In genomic region chr8:57457942-57458341, GRCm38 (mm10) we compare ENCODE assay signal across 25 mouse cellular contexts. TPM values are rescaled to one million over a fixed set of nuclear protein-coding genes. Genes with fewer than 3 reads are reported as not detected.
DNase-seq lines count a peak whose midpoint lies in the region; ATAC-seq lines count a peak whose summit lies in the region.
"Had no signal": no experiment of that assay in that cellular context is flagged by ENCODE, and none has a peak within 500 bp of the region (broad histone marks: within the 10 kb centered on the region; RNA-seq: fewer than 3 reads in every experiment).

No protein-coding gene starts in this region.

- no peak overlapping the region for H3K4me3 ChIP-seq in midbrain, embryonic 11.5 days (ENCODE audit: low read depth, low read length)
- no peak overlapping the region for H3K4me3 ChIP-seq in midbrain, embryonic 14.5 days (replicated peaks; ENCODE audit: low read depth, low read length)
- H3K4me3 ChIP-seq: embryonic facial prominence, embryonic 13.5 days; heart, embryonic 13.5 days; midbrain, embryonic 10.5 days had no signal

- no peaks in the 10 kb centered on the region for H3K36me3 ChIP-seq in midbrain, embryonic 11.5 days (ENCODE audit: control insufficient read depth, insufficient read depth, low read length)
- H3K36me3 ChIP-seq in midbrain, embryonic 14.5 days (ENCODE audit: control insufficient read depth, insufficient read depth, low read length) = no peaks in the 10 kb centered on the region
- H3K36me3 ChIP-seq: embryonic facial prominence, embryonic 13.5 days; heart, embryonic 13.5 days; midbrain, embryonic 10.5 days had no signal

- H3K27ac ChIP-seq in midbrain, embryonic 11.5 days (ENCODE audit: low read depth, low read length) = no peak overlapping the region
- no peak overlapping the region for H3K27ac ChIP-seq in midbrain, embryonic 14.5 days (replicated peaks; ENCODE audit: low read depth, low read length)
- H3K27ac ChIP-seq: embryonic facial prominence, embryonic 13.5 days; heart, embryonic 13.5 days; hindbrain, embryonic 14.5 days; liver, embryonic 14.5 days; macrophage; midbrain, embryonic 10.5 days had no signal

- WGBS in midbrain, embryonic 11.5 days = 87% methylated on average over 3 of the region's 3 CpGs
- WGBS in midbrain, embryonic 14.5 days = 87% methylated on average over 3 of the region's 3 CpGs

- no peaks in the 10 kb centered on the region for H3K9me3 ChIP-seq in midbrain, embryonic 11.5 days (ENCODE audit: control insufficient read depth, low read length)
- H3K9me3 ChIP-seq in midbrain, embryonic 14.5 days (ENCODE audit: control insufficient read depth, low read length) = no peaks in the 10 kb centered on the region
- H3K9me3 ChIP-seq: embryonic facial prominence, embryonic 13.5 days; heart, embryonic 13.5 days; midbrain, embryonic 10.5 days had no signal

- H3K9ac ChIP-seq in midbrain, embryonic 11.5 days (ENCODE audit: low read length) = no peak overlapping the region
- no peak overlapping the region for H3K9ac ChIP-seq in midbrain, embryonic 14.5 days (replicated peaks; ENCODE audit: low read length)
- H3K9ac ChIP-seq: embryonic facial prominence, embryonic 13.5 days; heart, embryonic 13.5 days; hindbrain, embryonic 14.5 days; liver, embryonic 14.5 days had no signal

- H3K4me2 ChIP-seq in midbrain, embryonic 11.5 days = no peak overlapping the region
- H3K4me2 ChIP-seq in midbrain, embryonic 14.5 days (ENCODE audit: low read length) = no peak overlapping the region
- H3K4me2 ChIP-seq: embryonic facial prominence, embryonic 13.5 days; hindbrain, embryonic 14.5 days had no signal

- H3K27me3 ChIP-seq in midbrain, embryonic 11.5 days (ENCODE audit: control insufficient read depth, insufficient read depth, low read length) = no peaks in the 10 kb centered on the region
- H3K27me3 ChIP-seq in midbrain, embryonic 14.5 days (ENCODE audit: control insufficient read depth, insufficient read depth, low read length) = no peaks in the 10 kb centered on the region
- H3K27me3 ChIP-seq: embryonic facial prominence, embryonic 13.5 days; heart, embryonic 13.5 days; Patski had no signal

- H3K4me1 ChIP-seq in midbrain, embryonic 11.5 days (ENCODE audit: control insufficient read depth, insufficient read depth, low read length) = no peaks in the 10 kb centered on the region
- no peaks in the 10 kb centered on the region for H3K4me1 ChIP-seq in midbrain, embryonic 14.5 days (ENCODE audit: control insufficient read depth, insufficient read depth, low read length)
- H3K4me1 ChIP-seq: embryonic facial prominence, embryonic 13.5 days; midbrain, embryonic 10.5 days had no signal

- DNase-seq in adrenal gland, adult (ENCODE audit: inconsistent age in 2 of 2, low spot score in 1 of 2) = peak; percentile 9 to 66
- no peak for DNase-seq in adrenal gland, postnatal 25 days
- DNase-seq in kidney, postnatal 14 days = peak; percentile 16
- DNase-seq in kidney, adult 18-20 months = no peak
- DNase-seq in midbrain, embryonic 11.5 days (ENCODE audit: low spot score, missing footprints) = peak; percentile 44
- no peak for DNase-seq in midbrain, embryonic 14.5 days
- DNase-seq in right cerebral cortex, postnatal 14 days = no peak
- no peak for DNase-seq in heart, adult 11 months
- DNase-seq: cerebellum, adult 11 months; cerebellum, postnatal 10 days; heart, adult 18-20 months; layer of hippocampus, adult 9-11 months; thymus, postnatal 36 days had no signal

- ATAC-seq in midbrain, embryonic 11.5 days (ENCODE audit: low FRiP score) = no peak
- ATAC-seq in midbrain, embryonic 14.5 days (ENCODE audit: low FRiP score, low TSS enrichment) = no peak
- ATAC-seq: intestine, embryonic 16.5 days; Patski had no signal

RNA-seq across cellular contexts. Expression of gene Scrg1, which starts 2.2 kb away (rescaled TPM):
- not detected in 2 replicates for total RNA-seq in adrenal gland, postnatal 25 days (2021)
- polyA plus RNA-seq in midbrain, embryonic 11.5 days (2014; fragmentation: Nextera tagmentation; extraction: Ambion mirVana) = 0.27 TPM in 1 of 2 replicates, not detected in the other
- 4.3 and 9.6 TPM in 2 replicates for polyA plus RNA-seq in midbrain, embryonic 14.5 days (2014; fragmentation: Nextera tagmentation; extraction: Ambion mirVana)
- total RNA-seq: ES-E14; gastrocnemius, adult 8-10 months; heart, adult 18-20 months; heart, postnatal 25 days; monocyte, adult 5-6 weeks had no signal
- polyA plus RNA-seq: liver, embryonic 14.5 days; macrophage; Patski had no signal

RNA-seq across cellular contexts. Expression of gene Sap30, which starts 29.7 kb away (rescaled TPM):
- 12.4 and 15.1 TPM in 2 replicates for total RNA-seq in adrenal gland, postnatal 25 days (2021)
- 119 and 123 TPM in 2 replicates for polyA plus RNA-seq in midbrain, embryonic 11.5 days (2014; fragmentation: Nextera tagmentation; extraction: Ambion mirVana)
- polyA plus RNA-seq in midbrain, embryonic 14.5 days (2014; fragmentation: Nextera tagmentation; extraction: Ambion mirVana) = 41.6 and 52.2 TPM in 2 replicates

RNA-seq across cellular contexts. Expression of gene Hmgb2, which starts 53.8 kb away (rescaled TPM):
- total RNA-seq in adrenal gland, postnatal 25 days (2021) = 28.0 and 35.7 TPM in 2 replicates
- 628 and 641 TPM in 2 replicates for polyA plus RNA-seq in midbrain, embryonic 11.5 days (2014; fragmentation: Nextera tagmentation; extraction: Ambion mirVana)
- 61.6 and 103 TPM in 2 replicates for polyA plus RNA-seq in midbrain, embryonic 14.5 days (2014; fragmentation: Nextera tagmentation; extraction: Ambion mirVana)

Comparison
In these comparisons a context has a peak if more than half of its experiments do, and no peak if none do; other contexts are left out.
1. DNase-seq: peak in adrenal gland, adult (2 of 2), kidney, postnatal 14 days (single experiment) and midbrain, embryonic 11.5 days (single experiment); none in adrenal gland, postnatal 25 days (single experiment), kidney, adult 18-20 months (single experiment), midbrain, embryonic 14.5 days (single experiment), right cerebral cortex, postnatal 14 days (single experiment) and heart, adult 11 months (single experiment).